Mouse (Mus musculus): ENCODE data around the gene Cdc5l. TPM values are rescaled to one million over a fixed set of nuclear protein-coding genes. Genes with fewer than 3 reads are reported as not detected.
"Not testable (repeated sequence)": the region's sequence is repeated elsewhere in the genome, so short reads cannot be mapped to it uniquely, and the experiment has no call there.

Cdc5l gene
- polyA plus RNA-seq, 1 experiment from 2014 or later, result 62.1 TPM

GRCm38 (mm10) chr17:45458516-45458915 is 25.0 kb upstream of the Cdc5l start:
- Histone ChIP-seq H3K4me1 (peaks cover 9% of the 10 kb centered on the region), H3K4me2 (no peak overlapping the region), H3K36me3 (replicated peaks) (no peaks in the 10 kb centered on the region), H3K9ac (no peak overlapping the region), H3K9me3 (no peaks in the 10 kb centered on the region), H3K27me3 (replicated peaks) (no peaks in the 10 kb centered on the region), H3K4me3 (no peak overlapping the region), H3K27ac (no peak overlapping the region)
- no peak for ATAC-seq (replicated peaks)
- WGBS, result 83% methylated on average over 4 of the region's 4 CpGs

- no peaks in the 10 kb centered on the region for H3K27me3 ChIP-seq (replicated peaks)
- no peaks in the 10 kb centered on the region for H3K9me3 ChIP-seq
- H3K9ac ChIP-seq, result no peak overlapping the region
- ATAC-seq (replicated peaks), result no peak
- no peak overlapping the region for H3K4me2 ChIP-seq
- no peaks in the 10 kb centered on the region for H3K36me3 ChIP-seq (replicated peaks)
- WGBS, result 91% methylated on average over 5 of the region's 5 CpGs
- H3K4me1 ChIP-seq, result peaks cover 9% of the 10 kb centered on the region
- no peak overlapping the region for H3K27ac ChIP-seq
- H3K4me3 ChIP-seq, result no peak overlapping the region
Observed at GRCm38 (mm10) chr17:45457487-45457886, 23.9 kb upstream of the Cdc5l start.

GRCm38 (mm10) chr17:45456260-45457152 is 23.0 kb upstream of the Cdc5l start:
- H3K4me2 ChIP-seq, result no peak overlapping the region
- no peak overlapping the region for H3K9ac ChIP-seq
- 0 out of 2 replicates have a peak overlapping the region, but pooled peaks have one; percentile 22 for H3K27ac ChIP-seq
- H3K4me1 ChIP-seq, result peaks cover 9% of the 10 kb centered on the region
- no peak for ATAC-seq (replicated peaks)
- H3K9me3 ChIP-seq, result no peaks in the 10 kb centered on the region
- H3K36me3 ChIP-seq (replicated peaks), result no peaks in the 10 kb centered on the region
- WGBS, result 31% methylated on average over 13 of the region's 13 CpGs
- no peaks in the 10 kb centered on the region for H3K27me3 ChIP-seq (replicated peaks)
- H3K4me3 ChIP-seq, result no peak overlapping the region

GRCm38 (mm10) chr17:45455783-45456182 is 22.2 kb upstream of the Cdc5l start:
- not testable (repeated sequence) for H3K9me3 ChIP-seq; H3K27me3 ChIP-seq (replicated peaks); H3K4me3 ChIP-seq; H3K36me3 ChIP-seq (replicated peaks); H3K27ac ChIP-seq; H3K4me1 ChIP-seq; H3K4me2 ChIP-seq; H3K9ac ChIP-seq; ATAC-seq (replicated peaks)
- 78% methylated on average over 8 of the region's 9 CpGs for WGBS

- Histone ChIP-seq H3K27ac (no peak overlapping the region), H3K27me3 (replicated peaks) (no peaks in the 10 kb centered on the region), H3K4me3 (no peak overlapping the region), H3K4me2 (no peak overlapping the region), H3K4me1 (peaks cover 9% of the 10 kb centered on the region), H3K9me3 (no peaks in the 10 kb centered on the region), H3K9ac (no peak overlapping the region), H3K36me3 (replicated peaks) (no peaks in the 10 kb centered on the region)
- no peak for ATAC-seq (replicated peaks)
- WGBS, result 83% methylated on average over 2 of the region's 2 CpGs
Observed at GRCm38 (mm10) chr17:45454794-45455193, 21.3 kb upstream of the Cdc5l start.

GRCm38 (mm10) chr17:45452271-45452670 is 18.7 kb upstream of the Cdc5l start:
- no peak overlapping the region for H3K4me2 ChIP-seq
- H3K4me3 ChIP-seq, result no peak overlapping the region
- peaks cover 9% of the 10 kb centered on the region for H3K4me1 ChIP-seq
- no peaks in the 10 kb centered on the region for H3K27me3 ChIP-seq (replicated peaks)
- no peak for ATAC-seq (replicated peaks)
- no peak overlapping the region for H3K9ac ChIP-seq
- 97% methylated on average over 1 of the region's 1 CpGs for WGBS
- H3K27ac ChIP-seq, result no peak overlapping the region
- H3K9me3 ChIP-seq, result no peaks in the 10 kb centered on the region
- no peaks in the 10 kb centered on the region for H3K36me3 ChIP-seq (replicated peaks)

GRCm38 (mm10) chr17:45450153-45450552 is 16.6 kb upstream of the Cdc5l start:
- no peaks in the 10 kb centered on the region for H3K4me1 ChIP-seq
- ATAC-seq (replicated peaks), result no peak
- WGBS, result 94% methylated on average over 6 of the region's 6 CpGs

GRCm38 (mm10) chr17:45449586-45449985 is 16.0 kb upstream of the Cdc5l start:
- Histone ChIP-seq H3K27ac (no peak overlapping the region), H3K4me2 (no peak overlapping the region), H3K4me3 (no peak overlapping the region), H3K36me3 (replicated peaks) (no peaks in the 10 kb centered on the region), H3K9me3 (no peaks in the 10 kb centered on the region), H3K4me1 (no peaks in the 10 kb centered on the region), H3K9ac (no peak overlapping the region), H3K27me3 (replicated peaks) (no peaks in the 10 kb centered on the region)
- WGBS, result 96% methylated on average over 8 of the region's 8 CpGs
- ATAC-seq (replicated peaks), result no peak

More at GRCm38 (mm10) chr17:45450153-45450552, 16.6 kb upstream of the Cdc5l start:
- Histone ChIP-seq H3K36me3 (replicated peaks) (no peaks in the 10 kb centered on the region), H3K9me3 (no peaks in the 10 kb centered on the region), H3K9ac (no peak overlapping the region), H3K27ac (no peak overlapping the region), H3K4me3 (no peak overlapping the region), H3K27me3 (replicated peaks) (no peaks in the 10 kb centered on the region), H3K4me2 (no peak overlapping the region)

GRCm38 (mm10) chr17:45447063-45447462 is 13.5 kb upstream of the Cdc5l start:
- no peaks in the 10 kb centered on the region for H3K27me3 ChIP-seq (replicated peaks)
- no peak overlapping the region for H3K27ac ChIP-seq
- WGBS, result 88% methylated on average over 2 of the region's 2 CpGs
- H3K4me3 ChIP-seq, result no peak overlapping the region
- no peaks in the 10 kb centered on the region for H3K36me3 ChIP-seq (replicated peaks)
- H3K4me1 ChIP-seq, result no peaks in the 10 kb centered on the region
- no peak overlapping the region for H3K4me2 ChIP-seq
- no peak overlapping the region for H3K9ac ChIP-seq
- no peak for ATAC-seq (replicated peaks)
- H3K9me3 ChIP-seq, result no peaks in the 10 kb centered on the region

GRCm38 (mm10) chr17:45445923-45446322 is 12.4 kb upstream of the Cdc5l start:
- H3K36me3 ChIP-seq (replicated peaks), result no peaks in the 10 kb centered on the region
- no peak overlapping the region for H3K4me2 ChIP-seq
- H3K27ac ChIP-seq, result no peak overlapping the region
- no peak for ATAC-seq (replicated peaks)
- no peak overlapping the region for H3K4me3 ChIP-seq
- H3K27me3 ChIP-seq (replicated peaks), result no peaks in the 10 kb centered on the region
- no peaks in the 10 kb centered on the region for H3K4me1 ChIP-seq
- 91% methylated on average over 4 of the region's 4 CpGs for WGBS
- H3K9me3 ChIP-seq, result no peaks in the 10 kb centered on the region
- H3K9ac ChIP-seq, result no peak overlapping the region

GRCm38 (mm10) chr17:45434262-45434590 is 689 bp upstream of the Cdc5l start:
- peak overlapping the region; percentile 77 for H3K9ac ChIP-seq
- H3K27me3 ChIP-seq (replicated peaks), result no peaks in the 10 kb centered on the region
- no peaks in the 10 kb centered on the region; the same call in 1 of the 2 replicates for H3K36me3 ChIP-seq (replicated peaks)
- H3K27ac ChIP-seq, result peak overlapping the region; percentile 94
- H3K4me3 ChIP-seq, result peak overlapping the region; percentile 82
- peaks cover 26% of the 10 kb centered on the region for H3K4me1 ChIP-seq
- no peak for ATAC-seq (replicated peaks)
- H3K9me3 ChIP-seq, result no peaks in the 10 kb centered on the region
- WGBS, result 8% methylated on average over 12 of the region's 12 CpGs
- H3K4me2 ChIP-seq, result peak overlapping the region; percentile 87

- Histone ChIP-seq H3K4me2 (peak overlapping the region; percentile 87), H3K27me3 (replicated peaks) (no peaks in the 10 kb centered on the region), H3K9me3 (no peaks in the 10 kb centered on the region), H3K4me3 (peak overlapping the region; percentile 82), H3K36me3 (replicated peaks) (no peaks in the 10 kb centered on the region), H3K4me1 (peaks cover 26% of the 10 kb centered on the region), H3K27ac (peak overlapping the region; percentile 94), H3K9ac (peak overlapping the region; percentile 77)
- under 1% methylated on average over 62 of the region's 62 CpGs for WGBS
- peak; percentile 82 for ATAC-seq (replicated peaks)
Observed at GRCm38 (mm10) chr17:45432706-45433398, 685 bp downstream of the Cdc5l start.

Measured in midbrain, embryonic 15.5 days (tissue).